16 mouse cellular contexts compared by ENCODE assay signal in the genomic region with DNA sequence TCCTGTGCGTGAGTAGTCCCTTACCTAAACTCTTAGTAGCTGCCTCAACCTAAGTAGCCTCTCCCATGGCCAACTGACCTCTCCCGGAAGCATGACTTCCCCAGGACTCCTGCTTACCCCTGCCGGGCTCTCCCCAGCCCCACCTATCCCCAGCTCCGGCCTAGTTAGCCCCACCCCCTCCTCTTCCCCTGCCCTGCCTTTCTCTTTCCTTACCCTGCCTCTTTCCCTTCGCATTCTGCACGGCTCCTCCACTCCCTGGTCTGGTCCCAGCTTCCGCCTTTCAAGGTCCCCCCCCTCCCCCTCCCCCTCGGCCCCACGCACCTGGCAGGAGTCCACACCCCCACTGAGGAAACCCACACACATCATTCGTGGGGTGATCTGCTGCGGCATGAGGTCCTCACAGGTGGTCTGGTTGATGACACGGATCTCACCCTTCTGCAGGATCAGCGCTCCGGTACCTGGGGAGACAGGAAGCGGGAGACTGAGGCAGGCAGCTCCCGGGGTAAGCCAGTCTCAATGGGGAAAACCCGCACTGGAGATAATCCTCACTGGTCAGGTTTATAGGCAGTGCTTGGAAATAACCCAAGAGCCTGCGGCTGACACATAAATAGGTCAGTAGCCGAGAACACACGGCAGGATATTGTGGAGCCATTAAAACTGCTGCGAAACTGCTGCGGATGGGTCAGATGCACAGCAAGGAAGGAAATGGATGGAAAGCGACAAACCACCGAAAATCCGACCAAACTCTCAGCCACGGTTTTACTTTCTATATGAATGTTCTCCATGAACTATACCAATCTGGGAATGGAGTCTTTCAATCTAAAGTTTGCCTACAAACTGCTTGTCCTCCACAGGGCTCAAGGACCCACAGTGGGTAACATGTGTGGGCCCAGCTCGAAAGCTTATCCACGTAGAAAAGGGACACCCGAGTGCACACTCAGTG. TPM values are rescaled to one million over a fixed set of nuclear protein-coding genes. Genes with fewer than 3 reads are reported as not detected.
DNase-seq lines count a peak whose midpoint lies in the region; ATAC-seq and TF ChIP-seq lines count a peak whose summit lies in the region.
"Had no signal": no experiment of that assay in that cellular context is flagged by ENCODE, and none has a peak within 500 bp of the region (broad histone marks: within the 10 kb centered on the region; RNA-seq: fewer than 3 reads in every experiment).

No protein-coding gene starts in this region.

- ATAC-seq in heart, embryonic 15.5 days (replicated peaks; ENCODE audit: insufficient number of reproducible peaks, insufficient read depth, low FRiP score, low read depth): no peak
- ATAC-seq: midbrain, embryonic 15.5 days had no signal

- WGBS in heart, embryonic 15.5 days: 68% methylated on average over 29 of the region's 29 CpGs

- H3K27me3 ChIP-seq in heart, embryonic 15.5 days: peaks cover 11% of the 10 kb centered on the region; the same call in 1 of the 2 replicates
- H3K27me3 ChIP-seq in E14TG2a.4 (ENCODE audit: insufficient read depth, low read length): peaks cover 25% of the 10 kb centered on the region
- H3K27me3 ChIP-seq: midbrain, embryonic 15.5 days; neural tube, embryonic 12.5 days had no signal

- DNase-seq in heart, adult 9 months (ENCODE audit: low spot score in 2 of 2): no peak
- peak; percentile 41 for DNase-seq in 416B (ENCODE audit: low read depth)
- DNase-seq in cerebellum, adult 8-10 months: peak; percentile 35
- no peak for DNase-seq in kidney, postnatal 25 days
- DNase-seq in left cerebral cortex, adult 9 months (ENCODE audit: low spot score in 2 of 2): no peak
- DNase-seq: adrenal gland, postnatal 14 days; kidney, adult 18-20 months; kidney, postnatal 4 days; lung, adult 18-20 months; spleen, adult 18-20 months had no signal

- H3K36me3 ChIP-seq in heart, embryonic 15.5 days: no peaks in the 10 kb centered on the region
- H3K36me3 ChIP-seq in E14TG2a.4 (ENCODE audit: insufficient read depth, low read length): peaks cover 57% of the 10 kb centered on the region
- H3K36me3 ChIP-seq: limb, embryonic 13.5 days; midbrain, embryonic 15.5 days; neural tube, embryonic 12.5 days had no signal

- H3K27ac ChIP-seq in heart, embryonic 15.5 days: no peak overlapping the region
- H3K27ac ChIP-seq: hindbrain, embryonic 14.5 days; limb, embryonic 13.5 days; midbrain, embryonic 15.5 days; neural tube, embryonic 12.5 days had no signal

- H3K4me3 ChIP-seq in heart, embryonic 15.5 days: no peak overlapping the region
- peak overlapping the region; percentile 41; the same call in 1 of the 2 replicates for H3K4me3 ChIP-seq in E14TG2a.4 (replicated peaks; ENCODE audit: low read length)
- H3K4me3 ChIP-seq: limb, embryonic 13.5 days; midbrain, embryonic 15.5 days; neural tube, embryonic 12.5 days had no signal

- H3K4me1 ChIP-seq in heart, embryonic 15.5 days (replicated peaks): 0 out of 2 replicates have a peak, but pooled peaks cover 2% of the 10 kb centered on the region
- H3K4me1 ChIP-seq in E14TG2a.4 (replicated peaks; ENCODE audit: low read depth, low read length): peaks cover 39% of the 10 kb centered on the region
- H3K4me1 ChIP-seq: neural tube, embryonic 12.5 days had no signal

- H3K4me2 ChIP-seq in heart, embryonic 15.5 days: 0 out of 2 replicates have a peak overlapping the region, but pooled peaks have one; percentile 6
- H3K4me2 ChIP-seq: hindbrain, embryonic 14.5 days; limb, embryonic 13.5 days; midbrain, embryonic 15.5 days; neural tube, embryonic 12.5 days had no signal

- H3K9ac ChIP-seq in heart, embryonic 15.5 days: no peak overlapping the region
- H3K9ac ChIP-seq: hindbrain, embryonic 14.5 days; limb, embryonic 13.5 days; midbrain, embryonic 15.5 days; neural tube, embryonic 12.5 days had no signal

- no peak for TF ChIP-seq CTCF in E14TG2a.4 (conservative IDR thresholded peaks at IDR 0.05; ENCODE audit: low read length)

- no peaks in the 10 kb centered on the region for H3K9me3 ChIP-seq in heart, embryonic 15.5 days (replicated peaks)
- H3K9me3 ChIP-seq in E14TG2a.4 (ENCODE audit: low read length): no peaks in the 10 kb centered on the region
- H3K9me3 ChIP-seq: limb, embryonic 13.5 days; midbrain, embryonic 15.5 days; neural tube, embryonic 12.5 days had no signal

RNA-seq across cellular contexts. Expression of gene St14, which starts 41.3 kb away (rescaled TPM):
- polyA plus RNA-seq in heart, embryonic 15.5 days (2015; fragmentation: Nextera tagmentation; extraction: Ambion mirVana): 2.2 and 6.6 TPM in 2 replicates

RNA-seq across cellular contexts. Expression of gene Zbtb44, which starts 59.9 kb away (rescaled TPM):
- 7.4 and 8.3 TPM in 2 replicates for polyA plus RNA-seq in heart, embryonic 15.5 days (2015; fragmentation: Nextera tagmentation; extraction: Ambion mirVana)

Comparison
In these comparisons a context has a peak if more than half of its experiments do, and no peak if none do; other contexts are left out.
1. DNase-seq: peak in 416B (single experiment) and cerebellum, adult 8-10 months (single experiment); none in heart, adult 9 months (0 of 2), kidney, postnatal 25 days (0 of 2) and left cerebral cortex, adult 9 months (0 of 2).